Mouse (Mus musculus): ENCODE data around the gene Ubac2. TPM values are rescaled to one million over a fixed set of nuclear protein-coding genes. Genes with fewer than 3 reads are reported as not detected.

The Ubac2 gene
- polyA plus RNA-seq, 1 experiment from 2014 or later, result 67.4 TPM

GRCm38 (mm10) chr14:121964990-121965389 lies 86.6 kb downstream of the Ubac2 start, which contains the start of gene Gpr183:
Gene Gpr183 (minus strand): TSS chr14:121965195.
- Histone ChIP-seq H3K4me3 (replicated peaks) (no peak within 1 kb of the TSS), H3K4me1 (no peaks in the 10 kb centered on the region), H3K36me3 (replicated peaks) (no peaks in the 10 kb centered on the region), H3K27me3 (no peaks in the 10 kb centered on the region), H3K9me3 (no peaks in the 10 kb centered on the region), H3K27ac (no peak within 1 kb of the TSS), H3K4me2 (no peak within 1 kb of the TSS), H3K9ac (no peak within 1 kb of the TSS)
- WGBS, result 77% methylated on average over 6 of the region's 6 CpGs
- no peak for ATAC-seq (ENCODE audit: low FRiP score)

- Histone ChIP-seq H3K9me3 (no peaks in the 10 kb centered on the region), H3K36me3 (replicated peaks) (no peaks in the 10 kb centered on the region), H3K27ac (no peak overlapping the region), H3K4me3 (replicated peaks) (no peak overlapping the region), H3K4me2 (no peak overlapping the region), H3K27me3 (no peaks in the 10 kb centered on the region), H3K9ac (no peak overlapping the region), H3K4me1 (no peaks in the 10 kb centered on the region)
- ATAC-seq (ENCODE audit: low FRiP score), result no peak
- WGBS, result 90% methylated on average over 4 of the region's 4 CpGs
Observed at GRCm38 (mm10) chr14:121965461-121965860, 87.0 kb downstream of the Ubac2 start.

GRCm38 (mm10) chr14:121967095-121967494 lies 88.7 kb downstream of the Ubac2 start:
- 93% methylated on average over 4 of the region's 4 CpGs for WGBS
- H3K4me2 ChIP-seq, result no peak overlapping the region
- no peak for ATAC-seq (ENCODE audit: low FRiP score)
- no peaks in the 10 kb centered on the region for H3K36me3 ChIP-seq (replicated peaks)
- no peak overlapping the region for H3K4me3 ChIP-seq (replicated peaks)
- H3K27me3 ChIP-seq, result no peaks in the 10 kb centered on the region
- no peaks in the 10 kb centered on the region for H3K4me1 ChIP-seq
- H3K27ac ChIP-seq, result no peak overlapping the region
- H3K9ac ChIP-seq, result no peak overlapping the region
- no peaks in the 10 kb centered on the region for H3K9me3 ChIP-seq

- Histone ChIP-seq H3K36me3 (replicated peaks) (0 out of 2 replicates have a peak, but pooled peaks cover 4% of the 10 kb centered on the region), H3K27me3 (no peaks in the 10 kb centered on the region), H3K9me3 (no peaks in the 10 kb centered on the region), H3K4me3 (replicated peaks) (no peak overlapping the region), H3K9ac (no peak overlapping the region), H3K4me2 (no peak overlapping the region), H3K27ac (no peak overlapping the region), H3K4me1 (no peaks in the 10 kb centered on the region)
- no peak for ATAC-seq (ENCODE audit: low FRiP score)
- WGBS, result 88% methylated on average over 1 of the region's 1 CpGs
Observed at GRCm38 (mm10) chr14:121970402-121970801, 92.0 kb downstream of the Ubac2 start.

- 95% methylated on average over 10 of the region's 10 CpGs for WGBS
- no peak for ATAC-seq (ENCODE audit: low FRiP score)
- Histone ChIP-seq H3K27ac (no peak overlapping the region), H3K36me3 (replicated peaks) (0 out of 2 replicates have a peak, but pooled peaks cover 12% of the 10 kb centered on the region), H3K4me2 (no peak overlapping the region), H3K9ac (no peak overlapping the region), H3K4me1 (no peaks in the 10 kb centered on the region), H3K4me3 (replicated peaks) (no peak overlapping the region), H3K27me3 (no peaks in the 10 kb centered on the region), H3K9me3 (no peaks in the 10 kb centered on the region)
Observed at GRCm38 (mm10) chr14:121973114-121973513, 94.7 kb downstream of the Ubac2 start.

GRCm38 (mm10) chr14:121981531-121981930 lies 103.1 kb downstream of the Ubac2 start:
- ATAC-seq (ENCODE audit: low FRiP score), result no peak
- Histone ChIP-seq H3K4me1 (no peaks in the 10 kb centered on the region), H3K9me3 (no peaks in the 10 kb centered on the region), H3K27ac (no peak overlapping the region), H3K36me3 (replicated peaks) (0 out of 2 replicates have a peak, but pooled peaks cover under 1% of the 10 kb centered on the region), H3K4me2 (no peak overlapping the region), H3K9ac (no peak overlapping the region), H3K4me3 (replicated peaks) (no peak overlapping the region), H3K27me3 (no peaks in the 10 kb centered on the region)
- WGBS, result 79% methylated on average over 1 of the region's 1 CpGs

- Histone ChIP-seq H3K36me3 (replicated peaks) (no peaks in the 10 kb centered on the region), H3K27me3 (no peaks in the 10 kb centered on the region), H3K4me2 (no peak overlapping the region), H3K9ac (no peak overlapping the region), H3K9me3 (no peaks in the 10 kb centered on the region), H3K4me3 (replicated peaks) (no peak overlapping the region), H3K27ac (no peak overlapping the region), H3K4me1 (no peaks in the 10 kb centered on the region)
- ATAC-seq (ENCODE audit: low FRiP score), result no peak
- WGBS, result 74% methylated on average over 8 of the region's 8 CpGs
Observed at GRCm38 (mm10) chr14:121983009-121983933, 104.9 kb downstream of the Ubac2 start.

GRCm38 (mm10) chr14:121985477-121985876 lies 107.1 kb downstream of the Ubac2 start:
- Histone ChIP-seq H3K4me3 (replicated peaks) (no peak overlapping the region), H3K9ac (no peak overlapping the region), H3K36me3 (replicated peaks) (no peaks in the 10 kb centered on the region), H3K4me1 (no peaks in the 10 kb centered on the region), H3K27ac (no peak overlapping the region), H3K9me3 (no peaks in the 10 kb centered on the region), H3K27me3 (no peaks in the 10 kb centered on the region), H3K4me2 (no peak overlapping the region)
- ATAC-seq (ENCODE audit: low FRiP score), result no peak
- WGBS, result 95% methylated on average over 3 of the region's 3 CpGs

- H3K36me3 ChIP-seq (replicated peaks), result no peaks in the 10 kb centered on the region
- H3K4me1 ChIP-seq, result no peaks in the 10 kb centered on the region
- H3K27me3 ChIP-seq, result no peaks in the 10 kb centered on the region
- 91% methylated on average over 6 of the region's 6 CpGs for whole genome bisulfite sequencing
- no peak overlapping the region for H3K4me3 ChIP-seq (replicated peaks)
- no peak overlapping the region for H3K9ac ChIP-seq
- H3K9me3 ChIP-seq, result no peaks in the 10 kb centered on the region
- H3K4me2 ChIP-seq, result no peak overlapping the region
- H3K27ac ChIP-seq, result no peak overlapping the region
- no peak for ATAC-seq (ENCODE audit: low FRiP score)
Observed at GRCm38 (mm10) chr14:121986028-121986427, 107.6 kb downstream of the Ubac2 start.

GRCm38 (mm10) chr14:121987287-121987686 lies 108.9 kb downstream of the Ubac2 start:
- H3K27ac ChIP-seq, result no peak overlapping the region
- H3K9me3 ChIP-seq, result no peaks in the 10 kb centered on the region
- H3K4me2 ChIP-seq, result no peak overlapping the region
- no peak for ATAC-seq (ENCODE audit: low FRiP score)
- WGBS, result 95% methylated on average over 1 of the region's 1 CpGs
- no peaks in the 10 kb centered on the region for H3K4me1 ChIP-seq
- H3K36me3 ChIP-seq (replicated peaks), result no peaks in the 10 kb centered on the region
- no peak overlapping the region for H3K4me3 ChIP-seq (replicated peaks)
- H3K27me3 ChIP-seq, result no peaks in the 10 kb centered on the region
- H3K9ac ChIP-seq, result no peak overlapping the region

- Histone ChIP-seq H3K36me3 (replicated peaks) (no peaks in the 10 kb centered on the region), H3K4me3 (replicated peaks) (no peak overlapping the region), H3K9ac (no peak overlapping the region), H3K27ac (no peak overlapping the region), H3K27me3 (no peaks in the 10 kb centered on the region), H3K4me1 (no peaks in the 10 kb centered on the region), H3K4me2 (no peak overlapping the region), H3K9me3 (no peaks in the 10 kb centered on the region)
- ATAC-seq (ENCODE audit: low FRiP score), result no peak
- 85% methylated on average over 4 of the region's 4 CpGs for WGBS
Observed at GRCm38 (mm10) chr14:121987691-121988090, 109.3 kb downstream of the Ubac2 start.

- 91% methylated on average over 3 of the region's 3 CpGs for WGBS
- Histone ChIP-seq H3K4me2 (no peak overlapping the region), H3K27me3 (no peaks in the 10 kb centered on the region), H3K9ac (no peak overlapping the region), H3K4me1 (no peaks in the 10 kb centered on the region), H3K4me3 (replicated peaks) (no peak overlapping the region), H3K36me3 (replicated peaks) (peaks cover 3% of the 10 kb centered on the region; the same call in 1 of the 2 replicates), H3K27ac (no peak overlapping the region), H3K9me3 (no peaks in the 10 kb centered on the region)
- ATAC-seq (ENCODE audit: low FRiP score), result no peak
Observed at GRCm38 (mm10) chr14:121989331-121989730, 110.9 kb downstream of the Ubac2 start.

- ATAC-seq (ENCODE audit: low FRiP score), result no peak
- H3K4me1 ChIP-seq, result no peaks in the 10 kb centered on the region
- no peaks in the 10 kb centered on the region for H3K27me3 ChIP-seq
- H3K27ac ChIP-seq, result no peak overlapping the region
- peaks cover 7% of the 10 kb centered on the region; the same call in 1 of the 2 replicates for H3K36me3 ChIP-seq (replicated peaks)
- H3K4me2 ChIP-seq, result no peak overlapping the region
- WGBS, result 97% methylated on average over 3 of the region's 3 CpGs
- no peaks in the 10 kb centered on the region for H3K9me3 ChIP-seq
- H3K4me3 ChIP-seq (replicated peaks), result no peak overlapping the region
- no peak overlapping the region for H3K9ac ChIP-seq
Observed at GRCm38 (mm10) chr14:121989869-121990268, 111.4 kb downstream of the Ubac2 start.
